Mouse (Mus musculus) hematopoietic stem cell, adult 5-6 weeks (primary cell): ENCODE measurements around the gene Wipf1. TPM values are rescaled to one million over a fixed set of nuclear protein-coding genes. Genes with fewer than 3 reads are reported as not detected.

ENCODE experiments used
- ATAC-seq, 2 experiments: fragments of 125-278 bp in 1 of 2; replicated peaks in 1 of 2; 2 replicates each; pipeline ENCODE4 v1.8.0; 2016 to 2017; ENCODE audit warnings: inconsistent platforms in 2 of 2, mild to moderate bottlenecking in 2 of 2, moderate number of reproducible peaks in 2 of 2, low read depth in 1 of 2, moderate TSS enrichment in 1 of 2; ENCODE audit not compliant: low FRiP score in 2 of 2, poor library complexity in 2 of 2, severe bottlenecking in 2 of 2, insufficient read depth in 1 of 2, low TSS enrichment in 1 of 2
- total RNA-seq: library from RNA; stranded (forward); fragments of 172-1452, 232-1000 nt; gene quantifications from 2 replicates; pipeline ENCODE4 v1.2.3, GENCODE M21; 2017

Gene Wipf1
- total RNA-seq, 1 experiment from 2014 or later: 18.8 TPM

DNA sequence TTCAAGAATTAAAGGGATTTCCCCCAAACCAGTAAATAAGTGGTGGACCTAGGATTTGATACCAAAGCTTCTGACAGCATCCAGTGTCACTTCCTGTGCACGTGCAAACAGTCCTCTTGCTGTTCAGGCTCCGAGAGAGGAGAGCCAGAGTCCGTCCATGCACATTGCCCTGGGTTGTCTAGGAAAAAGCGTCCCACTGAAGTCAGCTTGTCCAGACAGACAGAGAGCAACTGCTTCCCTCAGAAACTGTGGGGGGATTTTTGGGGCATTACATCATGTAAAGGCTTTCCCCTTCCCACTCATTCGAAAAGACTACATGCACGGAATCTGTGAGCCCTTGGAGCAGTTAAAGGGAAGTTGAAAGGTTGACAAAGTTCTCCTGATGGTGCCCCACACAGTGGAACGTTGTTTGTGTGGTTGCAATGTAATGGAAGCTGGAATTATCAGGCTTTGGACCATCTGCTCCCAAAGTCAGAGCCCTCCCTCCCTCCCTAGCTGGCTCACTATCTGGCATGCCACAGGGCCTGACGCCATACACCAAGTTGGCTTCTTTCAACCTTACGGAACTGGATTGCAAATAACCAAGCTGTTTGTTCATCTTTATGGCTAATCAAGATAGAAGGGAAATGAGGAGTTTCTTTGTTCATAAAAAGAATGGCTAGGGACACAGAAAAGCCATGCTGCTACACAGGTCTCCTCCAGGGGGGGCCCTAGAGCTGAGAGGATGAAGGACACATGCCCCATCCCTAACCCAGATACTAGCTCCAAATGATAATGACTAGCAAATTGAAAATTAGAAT is 37.9 kb downstream of the Wipf1 start:
- ATAC-seq: peak in 1 of 2 experiments; percentile 63; a peak in 1 of 4 replicates

DNA sequence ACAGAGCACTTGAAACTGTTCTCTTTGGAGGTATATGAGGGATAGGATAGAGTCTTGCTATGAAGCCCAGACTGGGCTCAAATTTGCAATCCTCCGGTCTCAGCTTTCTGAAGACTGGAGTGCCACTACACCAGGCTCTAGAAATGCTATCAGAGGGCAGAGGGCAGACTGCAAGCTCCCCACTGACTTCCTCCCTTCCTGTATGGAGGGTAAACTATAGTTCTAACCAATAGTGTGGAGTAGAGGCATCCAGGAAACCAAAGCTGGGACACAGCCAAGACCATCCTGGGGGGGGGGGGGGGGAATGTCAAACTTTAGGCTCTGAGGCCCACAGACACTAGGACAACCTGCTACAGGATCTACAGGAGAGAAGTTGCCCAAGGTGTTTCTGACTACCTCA is 39.1 kb downstream of the Wipf1 start:
- ATAC-seq: no peak

GRCm38 (mm10) chr2:73486120-73486601 is 43.4 kb downstream of the Wipf1 start:
- ATAC-seq: peak; percentile 65 to 78

DNA sequence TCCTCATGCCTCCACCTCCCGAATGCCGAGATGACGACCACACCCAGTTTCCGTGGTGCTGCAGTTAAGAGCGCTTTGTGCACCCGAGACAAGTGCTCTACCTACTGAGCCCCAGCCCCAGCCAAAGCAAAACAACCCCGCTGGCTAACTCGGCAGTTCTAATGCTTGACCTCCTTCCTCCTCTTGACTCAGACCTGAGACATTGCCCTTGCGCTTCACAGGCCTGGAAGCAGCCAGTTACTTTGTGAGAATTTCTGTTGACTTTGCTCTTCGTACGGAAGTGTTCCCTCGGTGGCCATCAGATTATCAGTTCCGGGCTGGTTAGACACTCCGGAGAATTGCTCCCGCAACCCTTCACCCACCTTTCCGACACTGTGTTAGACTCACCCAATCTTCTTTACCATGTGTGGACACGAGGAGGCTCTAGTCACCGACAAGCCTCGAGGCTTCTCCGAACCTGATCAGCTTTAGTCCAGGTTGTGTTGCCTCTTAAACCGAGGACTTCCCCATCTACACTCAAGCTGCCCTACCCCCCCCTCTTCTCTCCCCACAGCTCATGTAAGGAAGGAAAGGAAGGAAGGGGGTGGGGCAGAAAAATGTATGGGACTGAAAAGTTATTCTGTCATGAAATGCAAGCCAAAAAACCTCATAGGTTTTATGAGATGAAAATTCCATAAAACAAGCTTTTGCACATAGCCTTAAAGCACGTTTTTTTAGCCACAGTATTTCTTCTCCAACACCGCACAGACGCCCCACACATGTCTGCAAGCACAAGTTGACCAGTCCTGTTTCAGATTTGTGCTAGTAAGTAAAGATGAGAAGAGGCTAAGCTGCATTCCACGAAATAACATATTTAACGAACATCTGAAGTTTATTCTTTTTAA is 44.1 kb downstream of the Wipf1 start:
- peak; percentile 57 to 77 for ATAC-seq

DNA sequence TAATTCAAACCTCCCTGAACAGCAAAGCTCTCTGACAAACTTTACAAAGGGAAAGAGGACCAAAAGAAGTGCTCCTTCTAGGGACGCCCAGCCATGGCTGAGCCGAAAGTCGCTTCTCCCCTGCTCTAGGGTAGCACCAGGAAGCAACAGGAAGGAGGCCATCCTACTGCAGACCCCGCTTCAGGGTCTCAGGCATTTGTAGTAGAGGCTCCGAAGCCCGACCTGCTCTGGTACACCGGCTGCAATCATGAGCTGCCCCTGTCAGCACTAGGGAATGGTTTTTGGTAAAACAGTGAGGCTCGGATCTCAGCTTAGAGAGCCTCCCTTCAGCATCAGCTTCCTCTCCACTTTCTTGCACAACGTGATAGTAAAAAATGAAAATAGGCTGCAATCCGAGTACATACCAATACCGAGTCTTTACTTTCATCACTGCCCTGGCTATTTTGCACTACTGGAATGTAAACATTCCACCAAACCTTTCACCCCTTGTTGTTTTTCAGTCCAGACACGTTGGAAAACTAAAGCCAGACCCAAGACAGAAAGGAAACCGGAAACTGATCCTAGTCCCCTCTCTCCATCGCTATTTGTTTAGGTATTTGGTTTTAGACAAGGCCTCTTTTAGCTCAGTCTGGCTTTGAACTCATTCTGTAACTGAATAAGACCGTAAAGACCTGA is 44.8 kb downstream of the Wipf1 start:
- no peak for ATAC-seq

DNA sequence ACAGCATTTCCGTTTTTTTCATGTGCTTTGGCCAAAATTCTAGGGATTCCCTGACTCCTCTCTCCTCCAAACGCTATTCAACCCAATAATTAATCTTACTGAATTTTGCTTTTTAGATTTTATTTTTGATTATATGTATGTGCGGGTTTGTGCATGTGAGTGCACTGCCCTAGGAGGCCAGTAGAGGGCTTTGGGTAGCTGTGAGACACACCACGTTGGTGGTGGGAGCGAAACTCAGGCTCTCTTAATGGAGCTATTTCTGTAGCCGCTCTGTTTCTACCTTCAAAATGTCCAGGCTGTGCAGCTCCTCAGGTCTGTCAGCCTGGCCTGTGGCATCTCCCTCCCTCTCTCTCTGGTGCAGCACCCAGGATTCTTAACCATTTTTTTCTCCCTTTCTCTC is 50.7 kb downstream of the Wipf1 start:
- no peak for ATAC-seq

- no peak for ATAC-seq
Observed at GRCm38 (mm10) chr2:73477501-73477900, 52.0 kb downstream of the Wipf1 start.

- ATAC-seq: peak; percentile 66 to 71
Observed at GRCm38 (mm10) chr2:73475519-73475918, 54.0 kb downstream of the Wipf1 start.

DNA sequence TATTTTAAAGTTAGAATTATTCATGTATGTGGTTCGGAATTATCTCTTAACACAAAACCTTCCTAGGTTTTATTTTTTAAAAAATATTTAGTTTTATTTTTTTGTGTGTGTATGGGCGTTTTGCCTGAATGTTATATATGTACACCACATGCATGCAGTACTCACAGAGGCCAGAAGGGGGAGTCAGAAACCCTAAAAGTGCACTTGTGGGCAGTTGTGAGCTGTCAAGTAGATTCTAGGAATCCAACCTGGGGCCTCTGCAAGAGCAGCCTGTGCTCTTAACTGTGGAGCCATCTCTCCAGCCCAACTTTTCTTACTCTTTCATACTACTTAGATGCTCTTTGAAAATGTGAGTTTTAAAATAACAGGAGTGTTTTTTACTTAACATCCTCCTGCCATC is 57.4 kb downstream of the Wipf1 start:
- no peak for ATAC-seq

- peak; percentile 71 to 86 for ATAC-seq
Observed at GRCm38 (mm10) chr2:73470146-73470630, 59.3 kb downstream of the Wipf1 start.

DNA sequence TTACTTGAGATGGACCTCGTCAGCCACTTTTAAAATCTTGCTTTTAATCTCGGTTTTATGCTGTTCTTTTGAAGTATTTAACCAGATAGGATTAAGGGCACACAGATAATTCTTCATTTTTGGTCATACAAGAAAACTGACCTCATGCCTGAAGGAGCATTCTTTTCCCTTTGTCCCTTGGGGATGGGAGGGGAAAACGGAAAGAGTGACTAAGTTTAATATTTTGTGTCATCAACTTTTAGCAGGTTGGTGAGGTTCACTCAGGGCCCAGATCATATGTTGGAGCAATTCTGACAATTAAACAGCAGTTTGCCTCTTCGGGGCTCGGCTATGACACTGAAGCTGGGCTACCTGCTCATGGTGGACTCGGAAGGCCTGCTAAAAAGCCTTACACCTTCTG is 60.0 kb downstream of the Wipf1 start:
- no peak for ATAC-seq

GRCm38 (mm10) chr2:73468993-73469392 is 60.5 kb downstream of the Wipf1 start:
- ATAC-seq: no peak

GRCm38 (mm10) chr2:73467071-73467851 is 62.3 kb downstream of the Wipf1 start:
- no peak for ATAC-seq

- ATAC-seq: no peak
Observed at GRCm38 (mm10) chr2:73466481-73466880, 63.1 kb downstream of the Wipf1 start.

DNA sequence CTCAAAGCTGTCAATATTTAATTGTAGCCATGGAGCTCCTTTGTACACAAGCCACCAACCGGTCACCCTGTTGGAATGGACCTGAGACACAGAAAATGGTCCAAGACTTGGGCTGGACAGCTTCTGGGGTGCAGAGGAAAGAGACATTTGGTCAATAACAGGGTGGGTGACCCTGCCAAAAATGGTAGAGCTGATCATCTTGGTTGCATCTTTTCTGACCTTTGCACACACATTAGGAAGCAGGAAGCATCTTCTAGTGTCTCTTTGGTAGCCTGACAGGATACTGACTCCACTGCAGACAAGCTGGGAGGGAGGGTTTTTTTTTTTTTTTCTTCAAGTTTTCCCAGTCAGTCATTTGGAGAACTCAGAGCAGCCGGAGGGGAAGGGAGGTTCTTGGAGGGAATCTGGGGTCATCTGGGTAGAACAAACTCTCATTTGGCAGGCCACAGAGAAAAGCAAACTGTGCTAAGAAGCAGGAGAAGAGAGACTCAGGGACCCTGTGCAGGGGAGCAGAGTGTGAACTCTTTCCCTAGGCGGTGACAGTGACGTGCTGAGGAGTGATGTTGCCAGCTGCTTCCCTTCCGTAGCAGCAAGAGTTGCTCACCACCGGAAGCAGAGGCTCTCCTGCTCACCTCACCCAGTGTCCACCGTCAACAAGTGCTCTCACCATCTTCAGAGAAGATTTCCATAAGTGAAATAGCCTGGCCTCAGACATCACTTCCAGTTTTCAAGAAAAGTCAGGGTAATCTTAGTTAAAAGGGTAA is 65.9 kb downstream of the Wipf1 start:
- ATAC-seq: peak; percentile 63 to 73

DNA sequence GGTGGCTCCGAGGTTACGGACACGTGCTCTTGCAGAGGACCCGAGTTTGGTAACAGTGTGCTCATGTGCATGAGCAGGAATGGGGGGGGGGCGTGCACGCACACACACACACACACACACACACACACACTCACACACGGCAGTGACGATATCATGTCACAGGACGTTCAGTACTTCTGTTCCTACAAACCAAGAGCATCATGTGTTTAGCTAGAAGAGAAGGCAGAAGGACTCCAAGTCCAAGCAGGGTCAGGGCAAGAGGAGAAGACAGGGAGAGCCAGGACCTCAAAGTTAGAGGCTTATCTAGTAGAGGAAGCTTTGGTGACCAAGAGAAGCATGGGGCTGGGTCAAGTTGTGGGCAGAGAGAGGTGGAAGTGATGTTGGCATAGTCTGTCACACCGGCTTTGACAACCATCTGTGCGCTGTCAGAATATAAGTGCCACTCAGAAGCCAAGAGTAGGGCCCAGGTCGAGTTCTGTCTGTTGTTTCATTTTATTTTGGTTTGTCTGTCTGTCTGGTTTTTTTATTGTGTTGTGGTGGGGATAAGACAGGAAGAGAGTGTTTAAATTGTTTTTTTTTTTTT is 66.7 kb downstream of the Wipf1 start:
- peak in 1 of 2 experiments; percentile 42; a peak in 1 of 4 replicates for ATAC-seq
